Mouse (Mus musculus) neural tube, embryonic 10.5 days (tissue): Measurements from ENCODE around the gene Bach2.

ENCODE experiments used
- DNase-seq: peaks from one replicate; pipeline ENCODE4 v3.0.0-alpha.2; 2017; ENCODE audit warnings: low spot score; ENCODE audit errors: extremely low spot score

Gene Bach2

GRCm38 (mm10) chr4:32355935-32356617 lies 117.5 kb downstream of the Bach2 start:
- DNase-seq = no peak

DNA sequence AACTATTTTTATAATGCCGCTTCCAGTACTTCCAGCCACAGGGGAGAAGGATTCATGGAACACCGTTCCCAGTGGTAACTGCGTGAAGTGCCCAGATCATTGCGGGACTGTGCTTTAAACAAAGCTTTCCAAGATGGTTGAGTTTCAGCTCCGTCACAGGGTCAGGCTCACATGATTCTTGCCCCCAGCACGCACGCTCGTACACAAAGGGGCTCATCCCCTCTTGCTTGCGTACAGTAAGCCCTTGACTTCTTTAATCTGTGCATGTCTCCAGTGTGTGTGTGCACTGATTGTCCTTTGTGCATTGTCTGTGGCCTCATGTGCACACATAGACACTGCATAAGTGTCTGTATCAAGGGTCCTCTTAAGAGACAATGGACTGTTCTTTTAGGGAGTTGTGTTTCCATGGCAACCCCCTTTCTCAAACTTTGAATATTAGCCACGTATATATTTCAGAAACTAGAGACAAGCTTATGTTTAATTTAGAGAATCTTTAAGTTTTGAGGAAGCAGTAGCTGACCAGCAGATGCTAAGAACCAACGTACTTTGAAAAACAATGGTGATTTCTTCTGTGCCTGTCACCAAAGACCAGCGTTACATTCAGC lies 119.5 kb downstream of the Bach2 start:
- no peak for DNase-seq

- no peak for DNase-seq
These were observed 120.2 kb downstream of the Bach2 start for GRCm38 (mm10) chr4:32358602-32359464.

GRCm38 (mm10) chr4:32359634-32360033 lies 121.0 kb downstream of the Bach2 start:
- DNase-seq = no peak

DNA sequence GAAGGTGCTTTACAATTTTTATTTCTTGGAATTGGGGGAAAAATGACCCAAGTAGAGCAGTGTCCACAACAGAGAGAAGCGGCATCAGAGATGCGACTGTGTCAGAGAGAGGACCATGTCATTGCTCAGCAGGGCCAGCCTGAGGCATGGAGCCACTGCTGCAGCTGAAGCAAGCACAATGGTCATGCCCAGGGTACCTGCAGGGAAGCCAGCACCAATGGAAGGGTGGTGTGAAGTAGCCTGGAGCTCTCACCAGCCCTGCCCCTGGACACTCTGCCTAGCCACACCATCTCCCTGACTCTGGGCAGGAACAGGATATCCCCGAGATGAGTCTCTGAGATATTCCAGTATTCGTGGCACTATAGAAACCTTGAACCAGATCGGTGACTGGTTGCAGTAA lies 121.9 kb downstream of the Bach2 start:
- no peak for DNase-seq

GRCm38 (mm10) chr4:32363488-32363984 lies 124.9 kb downstream of the Bach2 start:
- DNase-seq = no peak

- DNase-seq = no peak
These were observed 126.7 kb downstream of the Bach2 start for GRCm38 (mm10) chr4:32365144-32365907.

GRCm38 (mm10) chr4:32366176-32366575 lies 127.6 kb downstream of the Bach2 start:
- DNase-seq = no peak

- DNase-seq = no peak
These were observed 129.7 kb downstream of the Bach2 start for GRCm38 (mm10) chr4:32368345-32368744.

- no peak for DNase-seq
These were observed 134.5 kb downstream of the Bach2 start for GRCm38 (mm10) chr4:32373085-32373484.

- DNase-seq = no peak
These were observed 134.9 kb downstream of the Bach2 start for GRCm38 (mm10) chr4:32373527-32373926.

GRCm38 (mm10) chr4:32374751-32375582 lies 136.4 kb downstream of the Bach2 start:
- no peak for DNase-seq

DNA sequence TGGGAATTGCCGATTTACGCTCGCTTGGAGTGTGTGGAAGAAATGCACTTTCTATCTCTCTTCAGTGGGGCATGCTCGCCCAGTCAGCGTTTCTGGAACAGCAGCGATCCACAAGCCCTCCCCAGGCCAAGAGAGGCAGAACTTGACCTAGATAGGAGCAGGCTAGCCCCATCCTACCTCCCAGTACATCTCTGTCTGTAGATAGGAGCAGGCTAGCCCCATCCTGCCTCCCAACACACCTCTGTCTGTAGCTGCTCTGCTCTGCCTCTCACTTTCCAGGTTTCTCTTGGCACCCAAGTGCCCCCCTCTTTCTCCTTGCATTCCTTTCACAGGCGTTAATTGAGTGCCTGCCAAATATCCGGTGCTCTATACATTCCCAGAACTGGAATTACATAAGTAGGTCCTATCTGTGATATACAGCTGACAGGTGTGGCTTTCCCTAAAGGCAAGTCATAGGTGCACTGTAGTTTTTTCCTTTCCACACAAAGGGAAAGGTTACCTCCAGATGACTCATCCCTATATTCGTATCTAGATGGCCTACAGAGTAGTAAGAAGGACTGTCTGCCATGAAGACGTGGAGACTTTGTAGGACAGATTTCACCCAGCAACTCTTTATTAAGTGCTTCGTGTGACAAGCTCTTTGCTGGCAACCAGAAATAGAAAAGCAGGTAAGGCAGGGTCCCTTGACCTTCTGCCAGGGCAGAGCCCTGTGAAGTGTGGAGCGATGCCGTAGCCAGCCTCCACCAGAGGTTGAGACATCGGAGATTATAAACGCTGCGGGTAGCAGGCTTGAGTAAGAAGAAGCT lies 137.3 kb downstream of the Bach2 start:
- no peak for DNase-seq

DNA sequence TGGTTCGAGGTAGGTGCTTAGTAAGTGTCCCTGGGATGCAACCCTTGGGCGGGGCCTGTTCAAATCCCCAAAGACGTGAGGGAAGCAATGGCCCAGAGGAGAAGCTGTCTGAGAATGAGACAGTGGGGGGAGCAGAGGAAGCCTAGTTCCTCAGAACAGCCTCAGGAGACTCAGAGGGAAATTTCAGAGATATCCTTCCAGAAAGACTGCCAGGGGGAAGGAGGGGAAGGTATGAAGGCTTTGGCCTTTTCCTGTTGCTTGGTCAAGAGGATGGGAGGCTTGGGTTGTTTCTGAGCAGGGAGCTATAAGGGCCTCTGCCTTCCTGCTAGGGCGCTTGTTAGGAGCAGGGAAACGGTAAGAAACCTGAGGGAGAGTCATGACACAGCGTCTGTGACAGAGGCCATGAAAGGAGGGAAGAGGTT lies 137.9 kb downstream of the Bach2 start:
- no peak for DNase-seq

DNA sequence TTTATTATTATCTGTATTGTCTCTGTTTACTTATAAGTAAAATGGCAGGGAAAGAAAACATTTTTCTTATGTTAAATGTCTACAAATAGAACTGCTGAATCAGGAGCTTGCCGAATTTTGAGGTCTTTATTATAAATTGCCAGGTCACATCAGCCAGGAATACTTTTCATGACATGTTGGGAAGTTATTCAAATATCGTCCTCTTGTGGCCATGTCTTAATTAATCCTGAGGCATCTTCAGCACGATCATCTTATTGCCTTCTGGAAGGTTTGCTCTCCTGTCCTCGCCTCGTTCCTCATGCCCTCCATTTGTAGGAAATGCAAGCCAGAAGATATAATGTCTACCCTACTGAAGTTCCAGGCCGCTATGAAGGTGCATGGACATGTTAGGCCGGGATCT lies 140.5 kb downstream of the Bach2 start:
- DNase-seq = no peak

DNA sequence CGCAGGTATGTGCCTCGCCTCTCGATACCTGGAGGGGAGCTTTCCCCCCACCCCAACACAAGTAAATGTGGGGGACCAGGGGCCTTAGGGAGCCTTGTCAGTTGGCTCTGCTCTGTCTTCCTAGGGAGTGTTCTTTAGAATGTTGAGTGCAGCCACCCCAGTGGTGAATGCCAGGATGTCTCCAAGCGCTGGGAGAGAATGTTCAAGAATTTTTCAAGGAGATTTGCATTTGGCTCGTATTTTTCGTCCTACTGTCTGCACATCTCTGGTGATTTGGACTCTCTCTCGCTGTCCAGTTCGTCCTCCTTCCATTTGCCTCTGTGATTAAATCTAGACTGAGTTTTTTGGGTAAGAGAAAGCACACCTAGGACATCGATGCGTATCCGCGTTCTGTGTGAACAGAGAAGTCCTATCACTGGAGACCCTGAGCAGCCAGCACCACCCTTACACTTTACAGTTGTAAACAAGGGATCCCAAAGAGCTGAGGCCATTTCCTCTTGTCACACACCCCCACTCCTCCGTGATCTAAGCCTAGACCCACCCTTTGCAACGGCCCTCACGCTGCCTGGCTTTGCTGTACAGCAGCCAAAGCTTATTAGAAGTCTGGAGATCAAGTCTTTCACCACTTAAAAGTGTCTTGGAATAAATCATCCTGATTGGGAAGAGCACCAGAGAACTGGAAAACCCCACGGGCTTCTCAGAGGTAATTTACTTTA lies 143.2 kb downstream of the Bach2 start:
- DNase-seq = no peak

DNA sequence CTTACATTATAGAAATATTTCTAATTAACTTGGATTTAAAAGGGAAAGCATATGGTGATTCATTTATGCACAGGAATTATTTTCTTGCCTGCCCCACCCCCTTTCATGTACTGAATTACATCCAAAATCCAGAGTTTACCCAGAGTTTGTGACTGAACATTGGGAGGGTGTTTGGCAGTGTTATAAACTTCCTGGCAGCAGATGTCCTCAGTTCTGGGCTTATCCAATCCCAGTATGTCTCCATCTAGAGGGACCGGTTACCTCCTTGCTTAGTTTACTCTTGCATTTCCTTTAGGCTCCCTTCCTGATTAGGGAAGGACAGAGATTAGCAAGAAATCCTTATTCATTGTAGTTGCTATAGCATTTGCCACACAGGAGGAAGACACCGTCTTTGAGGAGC lies 146.5 kb downstream of the Bach2 start:
- DNase-seq = no peak

DNA sequence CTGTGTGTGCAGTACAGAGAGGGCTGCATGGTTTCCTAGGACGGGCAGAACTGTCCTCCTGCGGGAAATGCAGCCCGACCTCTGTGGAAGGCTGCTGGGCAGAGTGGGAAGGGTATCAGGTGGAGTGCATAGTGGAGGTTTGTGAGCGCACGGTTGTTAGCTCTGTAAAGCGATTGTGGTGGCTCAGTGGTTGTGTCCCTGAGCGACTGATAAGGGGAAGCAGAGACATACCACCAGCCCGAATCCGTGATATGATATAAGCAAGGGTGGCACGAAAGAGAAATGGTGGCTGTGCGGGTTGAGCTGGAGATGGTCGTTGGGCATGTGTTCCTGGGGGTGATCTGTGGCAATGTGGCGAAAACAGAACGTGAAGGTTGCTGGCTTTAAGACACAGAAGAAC lies 147.0 kb downstream of the Bach2 start:
- no peak for DNase-seq

DNA sequence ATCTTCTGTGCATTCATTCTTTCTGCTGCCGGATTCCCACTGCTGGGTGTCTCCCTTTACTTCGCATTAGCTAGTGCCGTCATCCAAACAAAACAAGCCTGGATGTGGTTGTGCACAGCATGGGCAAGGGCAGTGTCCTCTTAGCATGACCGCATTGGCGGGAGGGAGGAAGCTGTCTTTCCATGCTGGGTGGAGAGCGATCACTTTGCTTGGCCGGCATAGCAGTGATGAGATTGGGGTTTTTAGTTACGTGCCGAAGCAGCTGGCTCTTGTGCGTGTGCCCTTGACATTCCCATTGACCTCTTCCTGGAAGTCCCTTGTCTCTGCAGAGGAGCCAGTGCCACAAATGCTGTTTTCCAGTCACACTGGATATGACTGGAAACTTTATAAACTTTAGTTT lies 147.7 kb downstream of the Bach2 start:
- no peak for DNase-seq
